Mouse (Mus musculus) ZHBTc4 (cell line): ENCODE measurements at regions not wholly inside any gene's neighbourhood (a gene's known extent, or its start where the extent isn't known, plus 50 kb on each side); places are given as distances from the start of the nearest gene placed in this dataset.
"Not testable (repeated sequence)": the region's sequence is repeated elsewhere in the genome, so short reads cannot be mapped to it uniquely, and the experiment has no call there.

Experiments used
- DNase-seq: peaks from one replicate; pipeline ENCODE4 v3.0.0-alpha.2; 2011; ENCODE audit warnings: low read depth, low spot score

DNA sequence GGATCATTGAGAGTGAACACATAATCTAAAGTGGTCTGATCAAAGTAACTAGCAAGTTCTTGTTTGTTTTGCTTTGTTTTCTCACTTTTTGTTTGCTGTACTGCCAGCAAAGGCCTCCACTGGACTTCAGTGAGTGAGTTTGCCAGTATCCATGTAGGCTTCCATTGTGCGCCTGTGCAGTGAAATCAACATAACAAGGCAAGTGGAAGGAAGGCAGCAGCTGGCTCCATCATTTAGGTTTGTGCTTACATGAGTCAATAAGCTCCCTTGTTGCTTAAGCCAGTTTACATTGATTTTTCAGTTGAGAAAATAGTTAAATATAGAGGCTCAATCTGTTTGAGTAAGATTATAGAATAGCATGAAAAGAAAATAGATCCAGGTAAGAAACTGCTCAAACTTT is 1255.7 kb upstream of the Nudt12 start:
- DNase-seq, result peak; percentile 13

DNA sequence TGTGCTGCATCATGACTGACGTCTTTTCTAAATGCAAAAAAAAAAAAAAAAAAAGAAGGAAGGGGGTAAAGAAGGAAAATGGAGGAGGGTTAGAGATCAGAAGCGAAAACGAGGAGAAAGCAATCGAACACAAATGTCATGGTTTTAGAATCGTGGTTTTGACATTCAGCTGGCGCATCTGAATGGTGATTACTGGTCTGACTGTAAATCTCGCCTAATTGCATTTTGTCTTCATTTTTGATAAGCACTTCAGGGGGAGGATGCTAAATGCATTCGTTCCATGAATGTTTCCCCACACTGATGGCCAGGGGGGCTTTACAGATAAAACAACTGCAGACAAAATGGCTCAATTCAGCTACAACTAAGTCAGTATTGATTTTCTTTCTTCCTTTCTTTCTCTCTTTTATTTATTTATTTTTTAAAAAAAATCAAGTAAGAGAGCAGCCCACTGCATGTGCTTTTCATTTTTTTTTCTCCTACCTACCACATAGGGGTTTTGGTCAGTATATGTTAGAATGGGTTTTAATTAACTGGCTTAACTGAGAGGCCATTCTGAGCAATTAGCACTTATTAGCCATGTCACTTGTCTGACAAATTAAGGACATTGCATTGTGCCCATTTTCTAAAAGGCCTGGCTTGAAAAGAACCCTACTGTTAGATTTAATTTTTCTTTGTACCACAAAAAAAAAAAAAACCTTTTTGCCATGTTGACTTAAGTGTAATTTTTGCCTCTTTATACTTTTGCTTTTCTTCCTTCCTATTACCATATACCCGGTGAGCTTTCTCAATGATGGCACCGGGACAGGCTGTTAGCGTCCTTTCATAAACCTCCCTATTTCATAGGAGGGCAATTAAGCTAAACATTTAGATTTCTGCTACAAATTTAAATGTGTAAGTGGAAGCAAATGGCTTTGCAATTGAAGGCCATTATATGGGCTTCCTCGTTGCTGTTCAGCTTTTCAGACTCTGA is 1254.4 kb upstream of the Nudt12 start:
- no peak for DNase-seq

GRCm38 (mm10) chr17:60255338-60255737 is 1242.2 kb upstream of the Nudt12 start:
- not testable (repeated sequence) for DNase-seq

DNA sequence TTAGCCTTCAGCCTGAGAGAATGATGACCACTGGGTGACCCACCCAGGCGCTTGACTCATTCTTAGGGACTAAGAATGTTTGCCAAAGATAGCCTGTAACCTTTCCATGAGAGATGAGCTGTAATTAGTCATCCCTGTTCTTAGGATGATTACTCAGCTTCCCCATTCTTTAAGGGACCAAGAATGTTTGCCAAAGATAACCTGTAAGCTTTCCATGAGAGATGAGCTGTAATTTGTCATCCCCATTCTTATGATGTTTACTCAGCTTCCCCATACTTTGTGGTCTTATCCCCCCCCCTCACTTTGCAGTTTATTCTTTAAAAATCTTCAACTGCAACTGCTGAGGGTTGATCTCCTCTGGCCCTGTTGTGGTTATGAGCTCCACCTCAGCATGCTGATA is 1236.8 kb upstream of the Nudt12 start:
- no peak for DNase-seq

DNA sequence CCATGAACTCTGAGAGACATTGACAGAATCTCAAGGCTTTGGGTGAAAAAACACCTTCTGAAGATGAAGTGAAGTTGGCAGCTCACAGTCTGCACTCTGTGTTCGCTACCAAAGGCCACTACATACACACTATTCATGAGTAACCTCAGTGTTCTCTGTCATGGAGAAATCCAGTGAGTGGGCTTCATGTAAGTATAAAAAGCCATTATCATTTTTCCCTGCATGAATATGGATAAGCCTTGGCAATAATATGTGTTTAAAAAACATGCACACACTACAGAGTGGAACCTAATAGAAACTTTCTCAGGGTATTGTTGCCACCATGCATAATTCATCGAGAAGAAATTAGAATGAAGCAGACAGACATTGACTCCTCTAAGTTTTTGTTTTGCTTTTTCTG is 1221.3 kb upstream of the Nudt12 start:
- DNase-seq, result no peak

- no peak for DNase-seq
Measured at GRCm38 (mm10) chr17:60197004-60197403, 1183.8 kb upstream of the Nudt12 start.

DNA sequence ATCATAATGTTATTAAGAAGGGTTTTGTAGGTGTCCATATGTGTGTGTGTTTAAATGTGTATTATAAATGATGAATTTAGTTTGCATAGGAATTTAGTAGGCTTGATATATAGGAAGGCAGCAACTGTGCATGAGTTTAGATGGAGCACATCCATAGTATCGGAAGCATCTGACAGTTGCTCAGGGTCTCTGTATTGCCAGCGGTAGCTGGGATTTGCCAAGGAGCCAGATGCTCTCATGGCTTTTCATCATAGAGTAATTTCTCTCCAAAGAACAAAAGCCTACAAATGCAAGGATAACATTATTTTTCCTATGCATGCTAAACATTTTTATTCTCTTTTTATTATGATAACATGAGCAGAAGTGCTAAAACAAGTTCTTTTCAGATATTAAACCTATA is 1168.1 kb upstream of the Nudt12 start:
- DNase-seq, result no peak

GRCm38 (mm10) chr17:60180646-60181045 is 1167.5 kb upstream of the Nudt12 start:
- DNase-seq, result no peak

DNA sequence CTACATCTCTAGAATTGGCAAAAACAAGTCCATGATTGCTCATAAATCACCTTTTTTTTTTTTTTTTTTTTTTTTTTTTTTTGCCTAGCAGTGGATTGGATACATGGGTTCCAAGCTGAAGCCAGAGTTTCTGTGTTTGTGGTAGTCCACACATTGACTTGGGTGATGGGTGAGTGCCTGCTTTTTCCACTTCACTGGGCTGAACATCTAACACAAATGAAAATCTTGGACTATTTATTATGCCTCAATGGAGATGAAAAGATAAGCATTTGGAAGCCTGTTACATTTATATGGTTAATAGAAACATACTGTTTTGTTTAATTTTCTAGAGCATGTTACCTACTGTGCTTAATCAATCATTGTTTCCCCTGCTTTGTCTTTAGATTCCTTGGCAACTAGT is 1152.4 kb upstream of the Nudt12 start:
- no peak for DNase-seq

DNA sequence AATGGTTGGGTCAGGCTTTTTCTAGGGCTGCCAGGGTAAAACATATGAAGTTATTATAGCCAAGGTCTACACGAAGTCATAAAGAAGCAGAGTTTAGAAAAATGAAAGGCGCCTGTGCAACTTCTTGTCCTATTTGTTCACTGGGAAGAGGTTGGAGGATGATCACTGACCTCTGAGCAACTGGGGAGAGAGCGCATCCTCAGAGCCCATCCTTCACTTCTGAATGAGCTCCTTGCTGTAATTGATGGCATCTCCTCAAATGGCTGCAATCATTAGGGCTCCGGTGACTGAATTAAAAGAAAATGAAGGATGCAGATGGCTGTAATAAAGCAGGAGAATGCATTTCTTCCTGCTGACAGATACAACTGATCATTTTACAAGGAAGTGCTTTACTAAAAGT is 1117.4 kb upstream of the Nudt12 start:
- no peak for DNase-seq

DNA sequence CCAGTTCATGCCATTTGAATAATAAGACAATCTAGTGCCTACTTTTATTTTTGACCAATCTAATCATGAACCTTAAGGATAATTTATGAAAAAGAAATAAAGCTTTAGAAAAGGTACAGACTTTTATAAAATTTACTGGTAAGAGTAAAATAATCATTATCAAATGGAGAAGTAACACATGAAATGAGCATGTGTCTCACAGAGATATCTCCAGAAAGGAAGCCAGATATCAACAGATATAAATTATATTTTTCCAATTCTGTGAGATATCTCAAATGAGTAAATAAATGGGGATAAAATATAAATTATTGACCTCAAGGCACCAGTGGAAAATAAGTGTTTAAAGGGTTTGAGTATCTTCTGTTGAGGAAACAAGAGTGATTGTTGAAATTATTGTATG is 1085.6 kb upstream of the Nudt12 start:
- DNase-seq, result no peak
